Mouse (Mus musculus) cerebellum, adult (tissue): ENCODE results near the gene Antxr1.
"Not testable (repeated sequence)": the region's sequence is repeated elsewhere in the genome, so short reads cannot be mapped to it uniquely, and the experiment has no call there.

Experiments
- ATAC-seq: cut with Nextera tagmentation; 2 replicates; pipeline ENCODE4 v1.9.2; 2017; ENCODE audit warnings: mild to moderate bottlenecking, moderate library complexity, mixed read lengths; ENCODE audit not compliant: insufficient number of reproducible peaks, low FRiP score, low TSS enrichment

Antxr1 gene

GRCm38 (mm10) chr6:87111493-87111892 lies 224.1 kb downstream of the Antxr1 start:
- ATAC-seq = no peak

GRCm38 (mm10) chr6:87104123-87104796 lies 231.4 kb downstream of the Antxr1 start, which contains the start of gene D6Ertd527e:
Gene D6Ertd527e, plus strand, starts transcription at chr6:87104746.
- no peak for ATAC-seq

- no peak for ATAC-seq
Observed at GRCm38 (mm10) chr6:87103314-87103713, 232.3 kb downstream of the Antxr1 start.

- 0 out of 2 replicates have a peak, but pooled peaks have one; percentile 1 for ATAC-seq
Observed at GRCm38 (mm10) chr6:87102421-87102911, 233.2 kb downstream of the Antxr1 start.

GRCm38 (mm10) chr6:87101955-87102353 lies 233.7 kb downstream of the Antxr1 start:
- 0 out of 2 replicates have a peak, but pooled peaks have one; percentile 13 for ATAC-seq

- ATAC-seq = peak; percentile 50
Observed at GRCm38 (mm10) chr6:87101281-87101954, 234.2 kb downstream of the Antxr1 start.

GRCm38 (mm10) chr6:87100297-87101020 lies 235.2 kb downstream of the Antxr1 start:
- no peak for ATAC-seq

GRCm38 (mm10) chr6:87099671-87100296 lies 235.8 kb downstream of the Antxr1 start:
- no peak for ATAC-seq

GRCm38 (mm10) chr6:87099261-87099660 lies 236.4 kb downstream of the Antxr1 start:
- no peak for ATAC-seq

GRCm38 (mm10) chr6:87093631-87094030 lies 242.0 kb downstream of the Antxr1 start:
- not testable (repeated sequence) for ATAC-seq

- ATAC-seq = no peak
Observed at GRCm38 (mm10) chr6:87092476-87092875, 243.1 kb downstream of the Antxr1 start.

GRCm38 (mm10) chr6:87090877-87091276 lies 244.7 kb downstream of the Antxr1 start:
- no peak for ATAC-seq

- no peak for ATAC-seq
Observed at GRCm38 (mm10) chr6:87088356-87088755, 247.3 kb downstream of the Antxr1 start.

GRCm38 (mm10) chr6:87085026-87085425 lies 250.6 kb downstream of the Antxr1 start:
- no peak for ATAC-seq
